Mouse (Mus musculus): ENCODE measurements around the gene Hist2h2ab. TPM values are rescaled to one million over a fixed set of nuclear protein-coding genes. Genes with fewer than 3 reads are reported as not detected.
A peak's percentile ranks its signal among the peaks of the same experiment; 100 is the strongest.
"Not testable (repeated sequence)": the region's sequence is repeated elsewhere in the genome, so short reads cannot be mapped to it uniquely, and the experiment has no call there.

The Hist2h2ab gene
- polyA plus RNA-seq (2012; rRNA removed): 3.0 and 5.2 TPM in 2 replicates

GRCm38 (mm10) chr3:96219661-96220130 is at the start of gene Hist2h2ab, which contains the start of gene Bola1:
TSS of gene Hist2h2ab (plus strand) at chr3:96219865.
TSS of gene Bola1 (minus strand) at chr3:96219709.
- TF ChIP-seq CTCF (IDR thresholded peaks at IDR 0.05; ENCODE audit: extremely low read depth, insufficient read depth, insufficient read length, insufficient replicate concordance) (no peak), POLR2A (IDR thresholded peaks at IDR 0.05; ENCODE audit: low read depth, low read length) (peak; percentile 18)
- Histone ChIP-seq H3K4me1 (ENCODE audit: control insufficient read depth, insufficient read depth, insufficient read length) (peaks cover 9% of the 10 kb centered on the region), H3K4me3 (ENCODE audit: extremely low read depth, insufficient read depth, insufficient read length) (peak within 1 kb of the TSS; percentile 85), H3K27me3 (ENCODE audit: control insufficient read depth, insufficient read depth, low read length) (no peaks in the 10 kb centered on the region), H3K27ac (ENCODE audit: insufficient read depth, low read length) (peak within 1 kb of the TSS; percentile 100), H3K36me3 (ENCODE audit: control insufficient read depth, insufficient read depth, low read length) (no peaks in the 10 kb centered on the region)
- WGBS: under 1% methylated on average over 37 of the region's 37 CpGs
- peak; percentile 61 to 82 for DNase-seq (ENCODE audit: low read depth in 1 of 2, low spot score in 2 of 2)

- H3K4me3 ChIP-seq (ENCODE audit: extremely low read depth, insufficient read depth, insufficient read length): no peak overlapping the region
These were observed 49.4 kb upstream of the Hist2h2ab start for GRCm38 (mm10) chr3:96170276-96170675.

GRCm38 (mm10) chr3:96170976-96171545 is 48.6 kb upstream of the Hist2h2ab start:
- WGBS: 60% methylated on average over 10 of the region's 10 CpGs
- TF ChIP-seq POLR2A (IDR thresholded peaks at IDR 0.05; ENCODE audit: low read depth, low read length) (no peak), CTCF (IDR thresholded peaks at IDR 0.05; ENCODE audit: extremely low read depth, insufficient read depth, insufficient read length, insufficient replicate concordance) (no peak)
- DNase-seq (ENCODE audit: low read depth in 1 of 2, low spot score in 2 of 2): no peak
- Histone ChIP-seq H3K4me3 (ENCODE audit: extremely low read depth, insufficient read depth, insufficient read length) (no peak overlapping the region), H3K36me3 (ENCODE audit: control insufficient read depth, insufficient read depth, low read length) (peaks cover 6% of the 10 kb centered on the region), H3K27me3 (ENCODE audit: control insufficient read depth, insufficient read depth, low read length) (no peaks in the 10 kb centered on the region), H3K27ac (ENCODE audit: insufficient read depth, low read length) (peak overlapping the region; percentile 13), H3K4me1 (ENCODE audit: control insufficient read depth, insufficient read depth, insufficient read length) (peaks cover 14% of the 10 kb centered on the region; the same call in 1 of the 2 replicates)

More at GRCm38 (mm10) chr3:96170276-96170675, 49.4 kb upstream of the Hist2h2ab start:
- H3K27ac ChIP-seq (ENCODE audit: insufficient read depth, low read length): no peak overlapping the region
- no peaks in the 10 kb centered on the region for H3K27me3 ChIP-seq (ENCODE audit: control insufficient read depth, insufficient read depth, low read length)
- 90% methylated on average over 4 of the region's 4 CpGs for WGBS
- peaks cover 14% of the 10 kb centered on the region; the same call in 1 of the 2 replicates for H3K4me1 ChIP-seq (ENCODE audit: control insufficient read depth, insufficient read depth, insufficient read length)
- H3K36me3 ChIP-seq (ENCODE audit: control insufficient read depth, insufficient read depth, low read length): peaks cover 3% of the 10 kb centered on the region; the same call in 1 of the 2 replicates
- no peak for DNase-seq (ENCODE audit: low read depth in 1 of 2, low spot score in 2 of 2)
- TF ChIP-seq CTCF (IDR thresholded peaks at IDR 0.05; ENCODE audit: extremely low read depth, insufficient read depth, insufficient read length, insufficient replicate concordance) (no peak), POLR2A (IDR thresholded peaks at IDR 0.05; ENCODE audit: low read depth, low read length) (no peak)

GRCm38 (mm10) chr3:96171583-96172196 is 48.0 kb upstream of the Hist2h2ab start:
- WGBS: 13% methylated on average over 18 of the region's 18 CpGs
- H3K4me3 ChIP-seq (ENCODE audit: extremely low read depth, insufficient read depth, insufficient read length): peak overlapping the region; percentile 60
- no peaks in the 10 kb centered on the region for H3K27me3 ChIP-seq (ENCODE audit: control insufficient read depth, insufficient read depth, low read length)
- no peak for DNase-seq (ENCODE audit: low read depth in 1 of 2, low spot score in 2 of 2)
- peaks cover 8% of the 10 kb centered on the region for H3K36me3 ChIP-seq (ENCODE audit: control insufficient read depth, insufficient read depth, low read length)
- peaks cover 14% of the 10 kb centered on the region; the same call in 1 of the 2 replicates for H3K4me1 ChIP-seq (ENCODE audit: control insufficient read depth, insufficient read depth, insufficient read length)
- TF ChIP-seq CTCF (IDR thresholded peaks at IDR 0.05; ENCODE audit: extremely low read depth, insufficient read depth, insufficient read length, insufficient replicate concordance) (no peak), POLR2A (IDR thresholded peaks at IDR 0.05; ENCODE audit: low read depth, low read length) (no peak)
- H3K27ac ChIP-seq (ENCODE audit: insufficient read depth, low read length): peak overlapping the region; percentile 91

- Histone ChIP-seq H3K27ac (ENCODE audit: insufficient read depth, low read length) (peak within 1 kb of the TSS; percentile 91), H3K4me1 (ENCODE audit: control insufficient read depth, insufficient read depth, insufficient read length) (peaks cover 14% of the 10 kb centered on the region; the same call in 1 of the 2 replicates), H3K4me3 (ENCODE audit: extremely low read depth, insufficient read depth, insufficient read length) (peak within 1 kb of the TSS; percentile 76), H3K36me3 (ENCODE audit: control insufficient read depth, insufficient read depth, low read length) (peaks cover 9% of the 10 kb centered on the region), H3K27me3 (ENCODE audit: control insufficient read depth, insufficient read depth, low read length) (no peaks in the 10 kb centered on the region)
- TF ChIP-seq POLR2A (IDR thresholded peaks at IDR 0.05; ENCODE audit: low read depth, low read length) (peak; percentile 65), CTCF (IDR thresholded peaks at IDR 0.05; ENCODE audit: extremely low read depth, insufficient read depth, insufficient read length, insufficient replicate concordance) (no peak)
- DNase-seq (ENCODE audit: low read depth in 1 of 2, low spot score in 2 of 2): peak; percentile 79 to 87
- WGBS: under 1% methylated on average over 58 of the region's 58 CpGs
These were observed 47.2 kb upstream of the Hist2h2ab start, which contains the start of gene Sf3b4 for GRCm38 (mm10) chr3:96172197-96173178. TSS of gene Sf3b4 (plus strand) at chr3:96172332.

GRCm38 (mm10) chr3:96173185-96173584 is 46.5 kb upstream of the Hist2h2ab start:
- 42% methylated on average over 7 of the region's 7 CpGs for WGBS
- DNase-seq (ENCODE audit: low read depth in 1 of 2, low spot score in 2 of 2): no peak
- Histone ChIP-seq H3K27me3 (ENCODE audit: control insufficient read depth, insufficient read depth, low read length) (no peaks in the 10 kb centered on the region), H3K4me1 (ENCODE audit: control insufficient read depth, insufficient read depth, insufficient read length) (peaks cover 14% of the 10 kb centered on the region; the same call in 1 of the 2 replicates), H3K36me3 (ENCODE audit: control insufficient read depth, insufficient read depth, low read length) (peaks cover 10% of the 10 kb centered on the region), H3K27ac (ENCODE audit: insufficient read depth, low read length) (no peak overlapping the region), H3K4me3 (ENCODE audit: extremely low read depth, insufficient read depth, insufficient read length) (peak overlapping the region; percentile 76; the same call in 1 of the 2 replicates)
- TF ChIP-seq CTCF (IDR thresholded peaks at IDR 0.05; ENCODE audit: extremely low read depth, insufficient read depth, insufficient read length, insufficient replicate concordance) (no peak), POLR2A (IDR thresholded peaks at IDR 0.05; ENCODE audit: low read depth, low read length) (no peak)

- H3K4me3 ChIP-seq (ENCODE audit: extremely low read depth, insufficient read depth, insufficient read length); H3K27ac ChIP-seq (ENCODE audit: insufficient read depth, low read length); DNase-seq (ENCODE audit: low read depth in 1 of 2, low spot score in 2 of 2); H3K27me3 ChIP-seq (ENCODE audit: control insufficient read depth, insufficient read depth, low read length): not testable (repeated sequence)
- H3K36me3 ChIP-seq (ENCODE audit: control insufficient read depth, insufficient read depth, low read length): peaks cover 12% of the 10 kb centered on the region
- WGBS: 93% methylated on average over 4 of the region's 4 CpGs
- H3K4me1 ChIP-seq (ENCODE audit: control insufficient read depth, insufficient read depth, insufficient read length): peaks cover 14% of the 10 kb centered on the region; the same call in 1 of the 2 replicates
These were observed 45.6 kb upstream of the Hist2h2ab start for GRCm38 (mm10) chr3:96174042-96174441.

Data from spleen, adult 2 months (tissue).